Mouse (Mus musculus): ENCODE measurements at regions not wholly inside any gene's neighbourhood (a gene's known extent, or its start where the extent isn't known, plus 50 kb on each side); places are given as distances from the start of the nearest gene placed in this dataset.

GRCm38 (mm10) chr16:76444668-76445067, 71.0 kb upstream of the Nrip1 start:
- H3K9ac ChIP-seq (replicated peaks): no peak overlapping the region
- H3K27ac ChIP-seq: no peak overlapping the region
- no peaks in the 10 kb centered on the region for H3K27me3 ChIP-seq
- no peak overlapping the region for H3K4me2 ChIP-seq (replicated peaks)
- no peaks in the 10 kb centered on the region for H3K36me3 ChIP-seq
- H3K9me3 ChIP-seq: no peaks in the 10 kb centered on the region
- ATAC-seq: no peak
- H3K4me1 ChIP-seq (replicated peaks): no peaks in the 10 kb centered on the region
- WGBS: 85% methylated on average over 3 of the region's 3 CpGs
- no peak overlapping the region for H3K4me3 ChIP-seq (replicated peaks)

DNA sequence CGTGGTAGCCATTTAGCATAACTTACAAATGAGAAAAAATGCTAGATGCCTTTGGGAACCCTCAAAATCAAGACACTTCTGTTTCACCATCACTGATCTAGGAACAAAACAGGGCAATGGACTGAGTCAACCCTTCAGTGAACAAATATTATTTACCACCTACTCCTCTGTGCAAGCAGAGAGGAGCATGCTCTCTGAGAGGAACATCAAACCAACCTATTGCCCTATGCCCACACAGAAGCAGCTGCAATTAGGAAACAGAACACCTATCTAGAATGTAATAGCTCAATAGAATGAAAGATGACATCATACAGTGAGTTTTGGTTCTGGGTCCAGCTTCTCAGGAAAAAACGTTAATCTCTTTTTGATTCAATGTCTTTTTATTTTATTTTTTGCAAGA, 69.0 kb upstream of the Nrip1 start:
- H3K4me1 ChIP-seq (replicated peaks): no peaks in the 10 kb centered on the region
- H3K4me2 ChIP-seq (replicated peaks): no peak overlapping the region
- ATAC-seq: no peak
- H3K36me3 ChIP-seq: no peaks in the 10 kb centered on the region
- no peaks in the 10 kb centered on the region for H3K9me3 ChIP-seq
- 94% methylated on average over 2 of the region's 2 CpGs for WGBS
- no peak overlapping the region for H3K4me3 ChIP-seq (replicated peaks)
- H3K27ac ChIP-seq: no peak overlapping the region
- H3K27me3 ChIP-seq: no peaks in the 10 kb centered on the region
- no peak overlapping the region for H3K9ac ChIP-seq (replicated peaks)

- Histone ChIP-seq H3K4me1 (replicated peaks) (no peaks in the 10 kb centered on the region), H3K9me3 (no peaks in the 10 kb centered on the region), H3K4me2 (replicated peaks) (no peak overlapping the region), H3K36me3 (no peaks in the 10 kb centered on the region), H3K9ac (replicated peaks) (no peak overlapping the region), H3K27me3 (no peaks in the 10 kb centered on the region), H3K4me3 (replicated peaks) (no peak overlapping the region), H3K27ac (no peak overlapping the region)
- WGBS: 55% methylated on average over 5 of the region's 5 CpGs
- no peak for ATAC-seq
Observed at GRCm38 (mm10) chr16:76441803-76442448, 68.3 kb upstream of the Nrip1 start.

DNA sequence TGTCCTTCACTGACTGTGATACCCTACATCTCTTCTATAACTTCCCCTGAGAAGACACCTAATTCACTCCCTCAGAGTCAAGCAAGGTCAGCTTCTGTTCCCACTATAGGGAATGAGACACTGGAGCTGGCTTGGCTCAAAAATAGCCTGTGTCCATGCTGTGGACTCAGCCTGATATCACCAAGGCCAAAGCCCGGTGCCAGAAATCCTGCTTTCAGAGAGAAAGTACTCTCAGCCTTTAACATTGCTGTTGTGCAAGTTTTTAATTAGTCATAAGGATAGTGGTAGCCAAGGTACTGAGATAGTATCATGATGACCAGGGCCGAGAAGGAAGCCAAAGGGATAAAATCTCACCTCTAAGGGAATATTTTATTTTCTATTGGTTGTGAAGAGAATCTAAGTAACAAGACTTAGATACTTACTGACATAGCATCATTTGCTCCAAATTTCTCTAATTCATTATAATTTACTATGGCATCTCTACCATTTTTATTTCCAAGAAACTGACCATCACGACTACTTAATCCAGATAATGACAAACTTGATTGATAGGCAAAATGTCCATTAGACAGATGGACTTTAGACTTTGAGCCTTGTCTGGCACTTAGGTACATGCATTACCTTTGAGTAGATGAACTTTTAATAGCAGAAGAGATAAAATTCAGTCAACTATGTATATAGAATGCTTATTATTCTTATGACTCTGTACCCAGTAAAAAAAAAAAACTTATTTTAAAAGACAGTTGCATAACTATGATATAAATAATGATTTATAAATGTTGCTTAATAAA, 64.7 kb upstream of the Nrip1 start:
- no peak overlapping the region for H3K4me2 ChIP-seq (replicated peaks)
- no peaks in the 10 kb centered on the region for H3K4me1 ChIP-seq (replicated peaks)
- no peaks in the 10 kb centered on the region for H3K9me3 ChIP-seq
- H3K27me3 ChIP-seq: no peaks in the 10 kb centered on the region
- no peak for ATAC-seq
- no peak overlapping the region for H3K27ac ChIP-seq
- no peak overlapping the region for H3K9ac ChIP-seq (replicated peaks)
- no peaks in the 10 kb centered on the region for H3K36me3 ChIP-seq
- no peak overlapping the region for H3K4me3 ChIP-seq (replicated peaks)
- 91% methylated on average over 3 of the region's 3 CpGs for WGBS

GRCm38 (mm10) chr16:76436290-76436689, 62.7 kb upstream of the Nrip1 start:
- Histone ChIP-seq H3K9ac (replicated peaks) (no peak overlapping the region), H3K4me1 (replicated peaks) (no peaks in the 10 kb centered on the region), H3K36me3 (no peaks in the 10 kb centered on the region), H3K27me3 (no peaks in the 10 kb centered on the region), H3K4me3 (replicated peaks) (no peak overlapping the region), H3K27ac (no peak overlapping the region), H3K4me2 (replicated peaks) (no peak overlapping the region), H3K9me3 (no peaks in the 10 kb centered on the region)
- WGBS: 94% methylated on average over 6 of the region's 6 CpGs
- no peak for ATAC-seq

- ATAC-seq: no peak
- H3K4me2 ChIP-seq (replicated peaks): no peak overlapping the region
Observed at GRCm38 (mm10) chr16:76433076-76433825, 59.6 kb upstream of the Nrip1 start.

DNA sequence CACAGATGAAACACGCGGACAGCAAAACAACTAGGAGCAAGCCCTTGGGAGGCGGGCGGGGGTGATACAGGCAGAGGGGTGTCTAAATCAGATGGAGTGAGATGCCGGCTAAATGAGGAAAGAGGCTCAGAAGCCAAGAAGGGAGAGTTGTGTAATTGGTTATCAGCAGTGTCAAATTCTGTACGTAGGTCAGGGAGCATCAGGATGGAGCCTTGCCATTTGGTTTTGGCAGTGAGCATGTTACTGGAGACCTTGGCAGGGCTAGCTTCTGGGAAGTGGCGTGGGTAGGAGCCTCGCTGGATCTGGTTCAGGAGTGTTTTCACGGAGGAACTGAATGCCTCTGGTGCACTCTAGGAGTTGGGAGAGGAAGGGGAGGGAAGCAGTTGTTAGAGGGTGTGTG, 58.7 kb upstream of the Nrip1 start:
- no peaks in the 10 kb centered on the region for H3K4me1 ChIP-seq (replicated peaks)
- no peak for ATAC-seq
- no peaks in the 10 kb centered on the region for H3K36me3 ChIP-seq
- WGBS: 85% methylated on average over 9 of the region's 9 CpGs
- H3K4me2 ChIP-seq (replicated peaks): no peak overlapping the region
- no peaks in the 10 kb centered on the region for H3K9me3 ChIP-seq
- no peaks in the 10 kb centered on the region for H3K27me3 ChIP-seq
- no peak overlapping the region for H3K4me3 ChIP-seq (replicated peaks)
- no peak overlapping the region for H3K9ac ChIP-seq (replicated peaks)
- no peak overlapping the region for H3K27ac ChIP-seq

More at GRCm38 (mm10) chr16:76433076-76433825, 59.6 kb upstream of the Nrip1 start:
- no peaks in the 10 kb centered on the region for H3K9me3 ChIP-seq
- H3K36me3 ChIP-seq: no peaks in the 10 kb centered on the region
- WGBS: 88% methylated on average over 24 of the region's 24 CpGs
- no peaks in the 10 kb centered on the region for H3K27me3 ChIP-seq
- H3K9ac ChIP-seq (replicated peaks): no peak overlapping the region
- H3K4me1 ChIP-seq (replicated peaks): no peaks in the 10 kb centered on the region
- no peak overlapping the region for H3K27ac ChIP-seq
- H3K4me3 ChIP-seq (replicated peaks): no peak overlapping the region

DNA sequence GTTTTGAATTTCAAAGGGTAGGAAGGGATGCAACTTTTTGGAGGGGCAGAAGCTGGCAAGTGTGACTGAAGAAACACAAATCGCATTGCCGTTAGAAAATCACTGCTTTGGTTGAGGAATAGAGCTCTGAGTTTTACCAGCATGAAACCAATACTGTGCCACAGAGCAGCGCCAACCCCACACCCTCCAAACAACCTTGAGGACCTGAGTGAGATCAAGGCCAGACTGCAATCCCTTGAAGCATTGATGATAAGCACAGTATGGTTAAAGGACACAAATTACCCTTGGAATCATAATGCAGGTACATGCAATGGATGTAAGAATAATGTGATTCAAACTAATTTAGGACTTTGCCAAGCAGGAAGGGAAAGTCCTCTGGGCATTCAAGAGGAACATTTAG, 55.5 kb upstream of the Nrip1 start:
- H3K27ac ChIP-seq: no peak overlapping the region
- no peak for ATAC-seq
- WGBS: 92% methylated on average over 3 of the region's 3 CpGs

DNA sequence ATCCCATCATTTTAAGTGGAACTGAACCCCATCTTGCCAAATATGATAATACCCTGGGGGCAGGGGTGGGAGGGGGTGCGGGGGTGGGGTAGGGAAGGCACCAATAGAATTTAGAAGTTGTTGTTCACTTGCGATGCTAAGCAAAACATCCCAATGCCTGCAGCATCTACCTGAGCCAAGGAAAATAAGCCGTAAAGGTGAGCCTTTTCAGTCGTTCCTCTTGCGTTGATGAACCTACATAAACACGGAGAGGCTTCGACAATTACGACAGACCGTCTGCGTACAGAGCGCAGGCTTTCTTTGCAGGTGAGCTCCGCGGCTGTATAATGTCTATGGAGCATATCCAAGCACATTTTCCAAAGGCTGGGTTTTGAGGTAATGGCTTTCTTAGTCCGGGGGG, 50.3 kb upstream of the Nrip1 start:
- ATAC-seq: no peak
- Histone ChIP-seq H3K4me1 (replicated peaks) (no peaks in the 10 kb centered on the region), H3K4me2 (replicated peaks) (no peak overlapping the region), H3K36me3 (no peaks in the 10 kb centered on the region), H3K27me3 (no peaks in the 10 kb centered on the region), H3K4me3 (replicated peaks) (no peak overlapping the region), H3K9ac (replicated peaks) (no peak overlapping the region), H3K27ac (no peak overlapping the region), H3K9me3 (no peaks in the 10 kb centered on the region)
- WGBS: 89% methylated on average over 14 of the region's 14 CpGs

More for the DNA sequence above, 55.5 kb upstream of the Nrip1 start:
- Histone ChIP-seq H3K27me3 (no peaks in the 10 kb centered on the region), H3K4me1 (replicated peaks) (no peaks in the 10 kb centered on the region), H3K4me3 (replicated peaks) (no peak overlapping the region), H3K9me3 (no peaks in the 10 kb centered on the region), H3K36me3 (no peaks in the 10 kb centered on the region), H3K4me2 (replicated peaks) (no peak overlapping the region), H3K9ac (replicated peaks) (no peak overlapping the region)
